Mouse (Mus musculus): ENCODE data around the gene Txnrd1. TPM values are rescaled to one million over a fixed set of nuclear protein-coding genes. Genes with fewer than 3 reads are reported as not detected.

Gene Txnrd1
- polyA plus RNA-seq, 1 experiment from 2014 or later = 44.1 TPM

GRCm38 (mm10) chr10:82811855-82812431 lies 21.8 kb upstream of the Txnrd1 start:
- ATAC-seq (ENCODE audit: low read depth) = peak; percentile 73
- Histone ChIP-seq H3K4me1 (ENCODE audit: control insufficient read depth, low read depth, low read length) (peaks cover 15% of the 10 kb centered on the region), H3K27me3 (ENCODE audit: control insufficient read depth, insufficient read depth, low read depth, low read length) (no peaks in the 10 kb centered on the region), H3K36me3 (ENCODE audit: control insufficient read depth, insufficient read depth) (no peaks in the 10 kb centered on the region), H3K9ac (ENCODE audit: low read depth, low read length) (peak overlapping the region; percentile 47; the same call in 1 of the 2 replicates), H3K9me3 (replicated peaks; ENCODE audit: control insufficient read depth, low read length) (no peaks in the 10 kb centered on the region), H3K27ac (ENCODE audit: low read length) (no peak overlapping the region), H3K4me2 (ENCODE audit: low read depth, low read length) (peak overlapping the region; percentile 82), H3K4me3 (ENCODE audit: low read depth, low read length) (peak overlapping the region; percentile 60)
- 6% methylated on average over 33 of the region's 52 CpGs for WGBS (ENCODE audit: insufficient replicate concordance)

GRCm38 (mm10) chr10:82814096-82814970 lies 19.4 kb upstream of the Txnrd1 start:
- peak overlapping the region; percentile 16; the same call in 1 of the 2 replicates for H3K4me2 ChIP-seq (ENCODE audit: low read depth, low read length)

GRCm38 (mm10) chr10:82816441-82816840 lies 17.3 kb upstream of the Txnrd1 start:
- Histone ChIP-seq H3K27me3 (ENCODE audit: control insufficient read depth, insufficient read depth, low read depth, low read length) (no peaks in the 10 kb centered on the region), H3K4me3 (ENCODE audit: low read depth, low read length) (no peak overlapping the region), H3K9me3 (replicated peaks; ENCODE audit: control insufficient read depth, low read length) (no peaks in the 10 kb centered on the region), H3K9ac (ENCODE audit: low read depth, low read length) (no peak overlapping the region), H3K4me1 (ENCODE audit: control insufficient read depth, low read depth, low read length) (peaks cover 15% of the 10 kb centered on the region), H3K27ac (ENCODE audit: low read length) (no peak overlapping the region), H3K36me3 (ENCODE audit: control insufficient read depth, insufficient read depth) (no peaks in the 10 kb centered on the region), H3K4me2 (ENCODE audit: low read depth, low read length) (no peak overlapping the region)
- ATAC-seq (ENCODE audit: low read depth) = no peak
- WGBS (ENCODE audit: insufficient replicate concordance) = 82% methylated on average over 9 of the region's 9 CpGs

More at GRCm38 (mm10) chr10:82814096-82814970, 19.4 kb upstream of the Txnrd1 start:
- 13% methylated on average over 19 of the region's 19 CpGs for WGBS (ENCODE audit: insufficient replicate concordance)
- Histone ChIP-seq H3K36me3 (ENCODE audit: control insufficient read depth, insufficient read depth) (no peaks in the 10 kb centered on the region), H3K4me1 (ENCODE audit: control insufficient read depth, low read depth, low read length) (peaks cover 15% of the 10 kb centered on the region), H3K27ac (ENCODE audit: low read length) (peak overlapping the region; percentile 46; the same call in 1 of the 2 replicates), H3K9me3 (replicated peaks; ENCODE audit: control insufficient read depth, low read length) (no peaks in the 10 kb centered on the region), H3K27me3 (ENCODE audit: control insufficient read depth, insufficient read depth, low read depth, low read length) (no peaks in the 10 kb centered on the region), H3K4me3 (ENCODE audit: low read depth, low read length) (no peak overlapping the region), H3K9ac (ENCODE audit: low read depth, low read length) (no peak overlapping the region)
- peak; percentile 35 for ATAC-seq (ENCODE audit: low read depth)

GRCm38 (mm10) chr10:82817514-82817913 lies 16.2 kb upstream of the Txnrd1 start:
- H3K27ac ChIP-seq (ENCODE audit: low read length) = no peak overlapping the region
- peaks cover 11% of the 10 kb centered on the region for H3K4me1 ChIP-seq (ENCODE audit: control insufficient read depth, low read depth, low read length)
- no peaks in the 10 kb centered on the region for H3K27me3 ChIP-seq (ENCODE audit: control insufficient read depth, insufficient read depth, low read depth, low read length)
- no peak overlapping the region for H3K4me3 ChIP-seq (ENCODE audit: low read depth, low read length)
- no peak overlapping the region for H3K4me2 ChIP-seq (ENCODE audit: low read depth, low read length)
- H3K9ac ChIP-seq (ENCODE audit: low read depth, low read length) = no peak overlapping the region
- WGBS (ENCODE audit: insufficient replicate concordance) = 80% methylated on average over 3 of the region's 3 CpGs
- no peak for ATAC-seq (ENCODE audit: low read depth)
- no peaks in the 10 kb centered on the region for H3K36me3 ChIP-seq (ENCODE audit: control insufficient read depth, insufficient read depth)
- H3K9me3 ChIP-seq (replicated peaks; ENCODE audit: control insufficient read depth, low read length) = no peaks in the 10 kb centered on the region

GRCm38 (mm10) chr10:82817936-82818335 lies 15.8 kb upstream of the Txnrd1 start:
- Histone ChIP-seq H3K4me3 (ENCODE audit: low read depth, low read length) (no peak overlapping the region), H3K9me3 (replicated peaks; ENCODE audit: control insufficient read depth, low read length) (no peaks in the 10 kb centered on the region), H3K4me2 (ENCODE audit: low read depth, low read length) (no peak overlapping the region), H3K27me3 (ENCODE audit: control insufficient read depth, insufficient read depth, low read depth, low read length) (no peaks in the 10 kb centered on the region), H3K9ac (ENCODE audit: low read depth, low read length) (no peak overlapping the region), H3K27ac (ENCODE audit: low read length) (no peak overlapping the region), H3K4me1 (ENCODE audit: control insufficient read depth, low read depth, low read length) (peaks cover 11% of the 10 kb centered on the region), H3K36me3 (ENCODE audit: control insufficient read depth, insufficient read depth) (no peaks in the 10 kb centered on the region)
- WGBS (ENCODE audit: insufficient replicate concordance) = 43% methylated on average over 9 of the region's 9 CpGs
- no peak for ATAC-seq (ENCODE audit: low read depth)

- H3K27me3 ChIP-seq (ENCODE audit: control insufficient read depth, insufficient read depth, low read depth, low read length) = no peaks in the 10 kb centered on the region
- no peak overlapping the region for H3K27ac ChIP-seq (ENCODE audit: low read length)
- H3K9ac ChIP-seq (ENCODE audit: low read depth, low read length) = no peak overlapping the region
- no peak overlapping the region for H3K4me3 ChIP-seq (ENCODE audit: low read depth, low read length)
- H3K4me2 ChIP-seq (ENCODE audit: low read depth, low read length) = no peak overlapping the region
- peaks cover 11% of the 10 kb centered on the region for H3K4me1 ChIP-seq (ENCODE audit: control insufficient read depth, low read depth, low read length)
- no peaks in the 10 kb centered on the region for H3K36me3 ChIP-seq (ENCODE audit: control insufficient read depth, insufficient read depth)
- no peaks in the 10 kb centered on the region for H3K9me3 ChIP-seq (replicated peaks; ENCODE audit: control insufficient read depth, low read length)
- no peak for ATAC-seq (ENCODE audit: low read depth)
- WGBS (ENCODE audit: insufficient replicate concordance) = 64% methylated on average over 6 of the region's 6 CpGs
Observed at GRCm38 (mm10) chr10:82818661-82819060, 15.1 kb upstream of the Txnrd1 start.

GRCm38 (mm10) chr10:82823108-82823778 lies 10.5 kb upstream of the Txnrd1 start:
- H3K4me3 ChIP-seq (ENCODE audit: low read depth, low read length) = no peak overlapping the region
- no peak overlapping the region for H3K9ac ChIP-seq (ENCODE audit: low read depth, low read length)
- ATAC-seq (ENCODE audit: low read depth) = no peak
- H3K27me3 ChIP-seq (ENCODE audit: control insufficient read depth, insufficient read depth, low read depth, low read length) = no peaks in the 10 kb centered on the region
- H3K27ac ChIP-seq (ENCODE audit: low read length) = no peak overlapping the region
- WGBS (ENCODE audit: insufficient replicate concordance) = 67% methylated on average over 14 of the region's 14 CpGs
- no peaks in the 10 kb centered on the region for H3K9me3 ChIP-seq (replicated peaks; ENCODE audit: control insufficient read depth, low read length)
- H3K4me2 ChIP-seq (ENCODE audit: low read depth, low read length) = no peak overlapping the region
- no peaks in the 10 kb centered on the region for H3K4me1 ChIP-seq (ENCODE audit: control insufficient read depth, low read depth, low read length)
- no peaks in the 10 kb centered on the region for H3K36me3 ChIP-seq (ENCODE audit: control insufficient read depth, insufficient read depth)

- WGBS (ENCODE audit: insufficient replicate concordance) = 64% methylated on average over 5 of the region's 5 CpGs
- ATAC-seq (ENCODE audit: low read depth) = no peak
Observed at GRCm38 (mm10) chr10:82823779-82824177, 10.0 kb upstream of the Txnrd1 start.

More at GRCm38 (mm10) chr10:82823779-82824177, 10.0 kb upstream of the Txnrd1 start:
- Histone ChIP-seq H3K4me3 (ENCODE audit: low read depth, low read length) (no peak overlapping the region), H3K9me3 (replicated peaks; ENCODE audit: control insufficient read depth, low read length) (no peaks in the 10 kb centered on the region), H3K4me1 (ENCODE audit: control insufficient read depth, low read depth, low read length) (no peaks in the 10 kb centered on the region), H3K4me2 (ENCODE audit: low read depth, low read length) (no peak overlapping the region), H3K9ac (ENCODE audit: low read depth, low read length) (no peak overlapping the region), H3K27me3 (ENCODE audit: control insufficient read depth, insufficient read depth, low read depth, low read length) (no peaks in the 10 kb centered on the region), H3K27ac (ENCODE audit: low read length) (no peak overlapping the region), H3K36me3 (ENCODE audit: control insufficient read depth, insufficient read depth) (no peaks in the 10 kb centered on the region)

Data from liver, embryonic 16.5 days (tissue).